Mouse (Mus musculus): ENCODE data around the gene Sept3. TPM values are rescaled to one million over a fixed set of nuclear protein-coding genes. Genes with fewer than 3 reads are reported as not detected.
A peak's percentile ranks its signal among the peaks of the same experiment; 100 is the strongest.
"Not testable (repeated sequence)": the region's sequence is repeated elsewhere in the genome, so short reads cannot be mapped to it uniquely, and the experiment has no call there.

The Sept3 gene
- polyA plus RNA-seq, 1 experiment from 2014 or later, result 0.16 TPM

DNA sequence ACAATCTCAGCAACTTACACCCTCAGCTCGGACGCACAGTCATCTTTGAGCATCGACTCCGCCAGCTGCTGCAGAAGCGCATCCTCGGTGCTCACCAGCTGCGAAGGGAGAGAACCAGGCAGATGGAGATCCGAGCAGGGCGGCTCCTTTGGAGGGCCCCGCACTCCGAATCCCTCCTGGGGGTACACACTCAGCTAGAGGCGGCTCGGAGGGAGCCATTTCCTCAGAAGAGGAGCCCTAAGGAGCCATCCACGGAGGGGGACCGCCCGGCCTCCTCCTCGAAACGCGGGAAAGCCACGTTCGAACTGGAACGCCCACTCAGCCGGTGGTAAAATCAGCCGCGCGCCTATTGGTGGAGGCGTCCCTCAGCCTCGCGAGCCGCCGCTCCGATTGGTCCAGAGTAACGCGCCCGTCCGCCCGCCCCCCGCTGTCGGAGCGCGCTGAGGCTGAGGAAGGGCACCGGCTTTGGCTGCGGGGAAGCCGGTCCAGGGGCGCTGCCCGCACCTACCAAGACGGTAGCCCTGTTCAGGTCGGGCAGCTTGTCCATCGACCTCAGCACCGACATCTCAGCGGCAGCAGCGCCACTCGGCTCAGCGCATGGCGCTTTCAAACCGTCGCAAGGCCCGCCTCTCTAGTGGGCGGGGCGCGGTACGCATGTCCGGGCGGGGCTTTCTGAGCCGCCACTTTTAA lies 30.4 kb upstream of the Sept3 start, which contains the start of gene Cenpm:
Gene Cenpm (minus strand): TSS at position 634 of the 690 bp plus-strand sequence.
- H3K4me3 ChIP-seq (replicated peaks), result peak within 1 kb of the TSS; percentile 91
- peaks cover 1% of the 10 kb centered on the region; the same call in 1 of the 2 replicates for H3K36me3 ChIP-seq (replicated peaks)
- peak within 1 kb of the TSS; percentile 77 for H3K9ac ChIP-seq
- H3K4me2 ChIP-seq, result peak within 1 kb of the TSS; percentile 95
- under 1% methylated on average over 65 of the region's 65 CpGs for WGBS (ENCODE audit: insufficient replicate concordance)
- H3K27ac ChIP-seq (replicated peaks), result peak within 1 kb of the TSS; percentile 89
- H3K9me3 ChIP-seq (replicated peaks), result no peaks in the 10 kb centered on the region
- H3K4me1 ChIP-seq (replicated peaks), result peaks cover 31% of the 10 kb centered on the region
- peak; percentile 97 for ATAC-seq (ENCODE audit: insufficient read depth)
- H3K27me3 ChIP-seq, result no peaks in the 10 kb centered on the region

DNA sequence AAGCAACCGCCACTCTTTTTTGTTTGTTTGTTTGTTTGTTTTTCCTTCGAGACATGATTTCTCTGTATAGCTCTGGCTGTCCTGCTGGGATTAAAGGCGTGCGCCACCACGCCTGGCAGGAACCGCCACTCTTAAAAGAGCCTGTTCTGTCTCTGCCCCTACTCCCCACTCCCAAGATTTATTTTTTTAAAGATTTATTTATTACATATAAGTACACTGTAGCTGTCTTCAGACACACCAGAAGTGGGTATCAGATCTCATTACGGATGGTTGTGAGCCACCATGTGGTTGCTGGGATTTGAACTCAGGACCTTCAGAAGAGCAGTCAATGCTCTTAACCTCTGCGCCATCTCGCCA lies 29.9 kb upstream of the Sept3 start:
- peaks cover 31% of the 10 kb centered on the region for H3K4me1 ChIP-seq (replicated peaks)
- ATAC-seq (ENCODE audit: insufficient read depth), result not testable (repeated sequence)
- 22% methylated on average over 9 of the region's 9 CpGs for WGBS (ENCODE audit: insufficient replicate concordance)

DNA sequence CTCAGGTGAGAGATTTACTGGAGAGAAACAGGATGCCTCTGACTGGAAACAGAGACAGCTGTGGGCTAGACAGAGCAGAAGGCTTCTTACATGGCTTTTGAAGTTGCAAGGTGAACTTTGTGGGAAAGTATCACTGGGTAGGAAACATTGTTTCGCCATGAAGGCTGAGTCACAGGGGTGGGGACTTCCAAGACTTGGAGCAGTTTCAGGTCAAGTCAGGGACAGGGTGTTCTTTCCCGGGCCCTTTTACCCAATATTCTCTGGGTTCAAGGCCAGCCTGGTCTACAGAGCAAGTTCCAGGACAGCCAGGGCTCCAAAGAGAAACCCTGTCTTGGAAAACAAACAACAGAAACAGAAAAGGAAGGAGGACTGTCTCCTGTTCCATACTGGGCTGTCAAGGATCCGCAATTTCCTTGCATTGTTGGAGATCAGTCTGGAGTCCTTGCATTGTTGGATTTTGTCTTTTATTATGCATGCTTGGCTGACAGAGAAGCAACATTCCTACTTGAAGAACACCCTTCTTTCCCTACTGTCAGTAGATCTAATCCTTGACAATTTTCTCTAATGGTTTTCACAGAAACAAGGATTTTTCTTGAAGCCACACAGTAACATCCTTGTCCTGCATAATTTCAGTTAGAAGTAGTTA lies 27.4 kb upstream of the Sept3 start:
- H3K9me3 ChIP-seq (replicated peaks), result peaks cover 2% of the 10 kb centered on the region; the same call in 1 of the 2 replicates
- no peak for ATAC-seq (ENCODE audit: insufficient read depth)
- no peak overlapping the region for H3K27ac ChIP-seq (replicated peaks)
- H3K4me1 ChIP-seq (replicated peaks), result peaks cover 23% of the 10 kb centered on the region
- no peak overlapping the region for H3K4me3 ChIP-seq (replicated peaks)
- H3K27me3 ChIP-seq, result no peaks in the 10 kb centered on the region
- H3K4me2 ChIP-seq, result no peak overlapping the region
- 56% methylated on average over 3 of the region's 3 CpGs for WGBS (ENCODE audit: insufficient replicate concordance)
- H3K36me3 ChIP-seq (replicated peaks), result no peaks in the 10 kb centered on the region
- no peak overlapping the region for H3K9ac ChIP-seq

More for the DNA sequence above, 29.9 kb upstream of the Sept3 start:
- Histone ChIP-seq H3K9ac (peak overlapping the region; percentile 77), H3K4me3 (replicated peaks) (peak overlapping the region; percentile 91), H3K27ac (replicated peaks) (peak overlapping the region; percentile 89), H3K4me2 (peak overlapping the region; percentile 95)
- not testable (repeated sequence) for H3K27me3 ChIP-seq; H3K9me3 ChIP-seq (replicated peaks); H3K36me3 ChIP-seq (replicated peaks)

DNA sequence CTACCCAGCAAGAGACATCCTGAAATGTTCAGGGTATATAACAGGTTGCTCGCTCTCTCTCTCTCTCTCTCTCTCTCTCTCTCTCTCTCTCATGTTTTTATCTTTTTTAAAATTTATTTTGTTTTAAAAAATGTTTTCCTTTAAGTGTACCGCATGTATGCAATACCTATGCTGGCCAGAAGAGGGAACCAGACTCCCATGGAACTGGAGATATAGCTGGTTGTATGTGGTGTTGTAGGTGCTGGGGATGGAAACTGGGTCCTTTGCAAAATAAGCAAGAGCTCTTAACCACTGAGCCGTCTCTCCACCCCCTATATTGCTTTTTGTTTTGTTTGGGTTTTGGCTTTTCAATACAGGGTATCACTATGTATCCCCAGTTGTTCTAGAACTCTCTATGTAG lies 23.1 kb upstream of the Sept3 start:
- 76% methylated on average over 3 of the region's 3 CpGs for WGBS (ENCODE audit: insufficient replicate concordance)
- Histone ChIP-seq H3K4me2 (no peak overlapping the region), H3K27me3 (peaks cover 21% of the 10 kb centered on the region; the same call in 1 of the 2 replicates), H3K27ac (replicated peaks) (no peak overlapping the region), H3K4me1 (replicated peaks) (no peaks in the 10 kb centered on the region), H3K4me3 (replicated peaks) (no peak overlapping the region), H3K36me3 (replicated peaks) (no peaks in the 10 kb centered on the region), H3K9ac (no peak overlapping the region), H3K9me3 (replicated peaks) (peaks cover 2% of the 10 kb centered on the region; the same call in 1 of the 2 replicates)
- no peak for ATAC-seq (ENCODE audit: insufficient read depth)

DNA sequence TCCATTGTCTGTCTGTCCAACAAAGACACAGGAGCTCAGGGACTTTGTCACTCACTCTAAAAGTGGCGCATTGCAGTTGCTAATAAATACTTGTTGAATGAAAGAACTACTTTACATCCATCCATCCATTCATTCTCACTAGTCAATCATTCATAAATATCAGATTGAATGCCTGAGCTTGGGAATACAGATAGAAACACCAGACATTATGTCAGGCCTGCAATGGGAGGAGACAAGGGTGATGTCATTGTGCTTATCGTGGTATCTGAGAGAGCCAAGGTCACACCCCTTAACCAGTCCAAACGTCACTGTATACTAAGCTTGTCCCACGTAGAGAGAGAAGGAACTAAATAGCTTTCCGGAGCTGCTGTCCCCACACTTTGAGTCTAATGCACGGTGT lies 22.6 kb upstream of the Sept3 start, which contains the start of gene 1500009C09Rik:
Gene 1500009C09Rik (plus strand): TSS at position 301 of the 400 bp plus-strand sequence.
- H3K27ac ChIP-seq (replicated peaks), result no peak within 1 kb of the TSS
- no peak for ATAC-seq (ENCODE audit: insufficient read depth)
- WGBS (ENCODE audit: insufficient replicate concordance), result 57% methylated on average over 6 of the region's 6 CpGs

DNA sequence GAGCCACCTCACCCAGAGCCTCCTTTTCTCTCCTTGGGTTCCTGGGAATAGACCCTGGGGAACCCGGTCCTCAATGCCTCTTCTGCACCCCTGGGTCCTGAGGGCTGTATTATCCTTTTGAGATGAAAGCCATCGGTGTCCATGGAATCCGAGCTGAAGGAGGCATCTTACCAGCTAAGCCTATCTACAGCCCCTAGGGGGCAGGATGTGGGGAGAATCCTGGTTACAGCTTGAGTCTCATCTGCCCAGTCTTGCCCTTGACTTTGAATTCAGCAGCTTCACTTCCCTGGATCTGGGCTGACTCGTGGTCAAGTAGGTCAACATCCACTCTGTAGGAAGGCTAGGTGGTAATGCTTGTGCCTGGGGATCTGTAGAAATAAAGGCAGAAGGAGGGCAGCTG lies 19.4 kb upstream of the Sept3 start:
- H3K4me1 ChIP-seq (replicated peaks), result no peaks in the 10 kb centered on the region
- WGBS (ENCODE audit: insufficient replicate concordance), result 29% methylated on average over 4 of the region's 4 CpGs
- ATAC-seq (ENCODE audit: insufficient read depth), result no peak
- peaks cover 2% of the 10 kb centered on the region; the same call in 1 of the 2 replicates for H3K9me3 ChIP-seq (replicated peaks)
- H3K27ac ChIP-seq (replicated peaks), result no peak overlapping the region
- H3K36me3 ChIP-seq (replicated peaks), result no peaks in the 10 kb centered on the region
- no peak overlapping the region for H3K4me3 ChIP-seq (replicated peaks)
- peaks cover 31% of the 10 kb centered on the region; the same call in 1 of the 2 replicates for H3K27me3 ChIP-seq
- no peak overlapping the region for H3K4me2 ChIP-seq
- H3K9ac ChIP-seq, result no peak overlapping the region

More for the DNA sequence above, 22.6 kb upstream of the Sept3 start, which contains the start of gene 1500009C09Rik:
- H3K4me3 ChIP-seq (replicated peaks), result no peak within 1 kb of the TSS
- H3K27me3 ChIP-seq, result peaks cover 25% of the 10 kb centered on the region; the same call in 1 of the 2 replicates
- peaks cover 2% of the 10 kb centered on the region; the same call in 1 of the 2 replicates for H3K9me3 ChIP-seq (replicated peaks)
- no peaks in the 10 kb centered on the region for H3K36me3 ChIP-seq (replicated peaks)
- H3K4me2 ChIP-seq, result no peak within 1 kb of the TSS
- no peaks in the 10 kb centered on the region for H3K4me1 ChIP-seq (replicated peaks)
- no peak within 1 kb of the TSS for H3K9ac ChIP-seq

DNA sequence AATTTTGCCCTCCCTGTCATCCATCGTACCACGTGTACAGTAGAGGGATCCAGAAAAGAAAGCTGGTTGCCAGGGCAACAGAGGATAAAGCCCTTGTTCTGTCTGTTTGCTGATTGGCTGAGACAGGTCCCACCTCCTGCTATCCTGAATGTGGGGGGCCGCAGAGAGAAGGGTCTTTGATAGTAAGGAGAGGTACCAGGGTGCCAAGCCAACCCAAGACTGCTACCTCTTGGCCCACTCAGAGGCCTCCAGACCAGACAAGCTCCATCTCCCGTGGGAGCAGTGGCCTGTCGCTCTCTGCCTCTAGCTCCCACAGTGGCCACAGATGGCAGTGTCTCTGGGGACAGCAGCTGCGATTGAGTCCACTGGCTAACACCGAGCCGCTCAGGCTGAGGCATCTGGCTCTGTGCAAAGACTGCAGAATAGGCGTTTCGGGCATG lies 18.7 kb upstream of the Sept3 start:
- no peaks in the 10 kb centered on the region for H3K4me1 ChIP-seq (replicated peaks)
- no peak overlapping the region for H3K4me2 ChIP-seq
- H3K36me3 ChIP-seq (replicated peaks), result no peaks in the 10 kb centered on the region
- peaks cover 38% of the 10 kb centered on the region; the same call in 1 of the 2 replicates for H3K27me3 ChIP-seq
- H3K9ac ChIP-seq, result no peak overlapping the region
- ATAC-seq (ENCODE audit: insufficient read depth), result no peak
- no peak overlapping the region for H3K4me3 ChIP-seq (replicated peaks)
- H3K9me3 ChIP-seq (replicated peaks), result peaks cover 2% of the 10 kb centered on the region; the same call in 1 of the 2 replicates
- 34% methylated on average over 10 of the region's 10 CpGs for WGBS (ENCODE audit: insufficient replicate concordance)
- H3K27ac ChIP-seq (replicated peaks), result no peak overlapping the region

DNA sequence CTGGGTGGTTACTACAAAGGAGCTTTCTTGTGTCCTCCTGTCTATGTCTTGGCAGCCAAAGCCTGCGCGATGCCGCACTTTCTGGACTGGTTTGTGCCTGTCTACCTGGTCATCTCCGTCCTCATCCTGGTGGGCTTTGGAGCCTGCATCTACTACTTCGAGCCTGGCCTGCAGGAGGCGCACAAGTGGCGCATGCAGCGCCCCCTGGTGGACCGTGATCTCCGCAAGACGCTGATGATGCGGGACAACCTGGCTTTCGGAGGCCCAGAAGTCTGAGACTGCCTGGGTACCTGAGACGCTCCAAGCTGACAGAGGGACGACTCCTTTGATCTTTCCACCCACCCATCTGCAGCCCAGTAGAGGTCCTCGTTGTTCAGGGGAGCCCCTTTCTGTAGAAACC lies 15.2 kb upstream of the Sept3 start:
- no peak overlapping the region for H3K4me2 ChIP-seq
- no peak for ATAC-seq (ENCODE audit: insufficient read depth)
- peaks cover 44% of the 10 kb centered on the region; the same call in 1 of the 2 replicates for H3K27me3 ChIP-seq
- 9% methylated on average over 16 of the region's 16 CpGs for WGBS (ENCODE audit: insufficient replicate concordance)
- H3K4me1 ChIP-seq (replicated peaks), result no peaks in the 10 kb centered on the region
- H3K9me3 ChIP-seq (replicated peaks), result no peaks in the 10 kb centered on the region
- H3K9ac ChIP-seq, result no peak overlapping the region
- no peak overlapping the region for H3K27ac ChIP-seq (replicated peaks)
- H3K36me3 ChIP-seq (replicated peaks), result no peaks in the 10 kb centered on the region
- H3K4me3 ChIP-seq (replicated peaks), result no peak overlapping the region

DNA sequence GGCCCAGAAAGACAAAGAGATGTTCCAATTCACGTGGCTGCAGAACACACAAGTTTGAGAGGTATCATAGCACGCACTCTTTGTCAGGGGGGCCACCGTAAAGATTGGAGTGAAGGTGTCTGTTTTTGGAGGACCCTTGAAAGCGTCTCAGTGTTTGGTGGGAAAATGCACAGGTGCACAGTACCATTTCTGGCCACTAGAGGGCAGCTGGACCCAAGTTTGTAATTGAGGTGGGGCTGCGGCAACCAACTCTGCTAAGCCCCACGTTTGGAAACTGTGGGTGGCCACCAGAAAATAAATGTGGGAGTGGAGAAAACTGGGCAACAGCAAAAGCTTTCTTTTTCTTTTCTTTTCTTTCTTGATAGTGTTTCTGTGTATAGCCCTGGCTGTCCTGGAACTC lies 8.3 kb upstream of the Sept3 start:
- no peaks in the 10 kb centered on the region for H3K9me3 ChIP-seq (replicated peaks)
- H3K36me3 ChIP-seq (replicated peaks), result no peaks in the 10 kb centered on the region
- H3K4me2 ChIP-seq, result no peak overlapping the region
- peaks cover 20% of the 10 kb centered on the region for H3K27me3 ChIP-seq
- no peak for ATAC-seq (ENCODE audit: insufficient read depth)
- no peak overlapping the region for H3K27ac ChIP-seq (replicated peaks)
- no peak overlapping the region for H3K9ac ChIP-seq
- no peak overlapping the region for H3K4me3 ChIP-seq (replicated peaks)
- WGBS (ENCODE audit: insufficient replicate concordance), result 10% methylated on average over 6 of the region's 6 CpGs
- peaks cover 8% of the 10 kb centered on the region; the same call in 1 of the 2 replicates for H3K4me1 ChIP-seq (replicated peaks)

DNA sequence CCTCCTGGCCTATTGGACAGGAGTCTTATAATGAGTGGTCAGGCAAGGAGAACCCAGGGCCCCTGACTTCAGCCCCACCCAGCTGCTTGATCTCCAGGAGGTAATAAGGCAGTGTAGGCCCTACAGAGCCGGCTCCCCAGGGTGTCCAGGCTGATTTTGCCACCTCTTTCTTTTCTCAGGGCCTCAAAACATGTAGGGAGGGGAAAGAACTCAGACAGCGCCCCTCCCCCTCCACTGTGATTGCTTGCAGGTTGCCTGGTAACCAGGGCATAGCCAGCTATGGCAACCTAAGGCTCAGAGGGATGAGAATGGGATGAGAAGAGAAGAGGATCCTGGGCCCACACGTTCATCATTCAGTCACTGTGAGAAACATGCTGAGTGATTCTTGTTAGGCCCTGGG lies 6.5 kb upstream of the Sept3 start:
- H3K4me2 ChIP-seq, result no peak overlapping the region
- WGBS (ENCODE audit: insufficient replicate concordance), result 38% methylated on average over 3 of the region's 3 CpGs
- H3K9ac ChIP-seq, result no peak overlapping the region
- no peak overlapping the region for H3K27ac ChIP-seq (replicated peaks)
- no peak overlapping the region for H3K4me3 ChIP-seq (replicated peaks)
- peaks cover 31% of the 10 kb centered on the region for H3K27me3 ChIP-seq
- H3K4me1 ChIP-seq (replicated peaks), result peaks cover 8% of the 10 kb centered on the region; the same call in 1 of the 2 replicates
- H3K36me3 ChIP-seq (replicated peaks), result no peaks in the 10 kb centered on the region
- ATAC-seq (ENCODE audit: insufficient read depth), result no peak
- H3K9me3 ChIP-seq (replicated peaks), result no peaks in the 10 kb centered on the region

DNA sequence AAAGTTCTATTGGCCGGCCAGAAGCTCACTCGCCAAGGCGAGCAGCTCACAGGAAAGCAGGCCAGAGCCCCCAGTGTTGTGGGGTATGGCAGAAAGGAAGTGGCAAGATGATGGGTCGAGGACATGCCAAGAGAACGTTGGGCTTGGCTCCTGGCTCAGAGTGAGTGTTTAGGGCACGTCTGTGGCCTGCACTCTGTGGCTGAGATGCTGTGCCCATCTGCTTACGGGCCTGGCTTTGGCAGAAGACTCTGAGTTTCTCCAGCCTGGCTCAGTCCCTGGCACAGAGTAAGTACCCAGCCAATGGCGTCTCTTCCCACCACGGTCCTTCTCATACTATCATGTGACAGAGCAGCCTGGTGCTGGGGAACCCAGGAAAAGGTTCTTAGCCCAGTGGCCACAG lies 5.9 kb upstream of the Sept3 start:
- 60% methylated on average over 9 of the region's 9 CpGs for whole genome bisulfite sequencing (ENCODE audit: insufficient replicate concordance)
- Histone ChIP-seq H3K9ac (no peak overlapping the region), H3K27me3 (peaks cover 37% of the 10 kb centered on the region), H3K36me3 (replicated peaks) (no peaks in the 10 kb centered on the region), H3K27ac (replicated peaks) (no peak overlapping the region), H3K9me3 (replicated peaks) (no peaks in the 10 kb centered on the region), H3K4me3 (replicated peaks) (no peak overlapping the region), H3K4me1 (replicated peaks) (peaks cover 8% of the 10 kb centered on the region; the same call in 1 of the 2 replicates), H3K4me2 (no peak overlapping the region)
- no peak for ATAC-seq (ENCODE audit: insufficient read depth)
